Mouse (Mus musculus) liver, embryonic 16.5 days (tissue): Measurements from ENCODE around the gene Coq10a. TPM values are rescaled to one million over a fixed set of nuclear protein-coding genes. Genes with fewer than 3 reads are reported as not detected.

Source experiments
- ATAC-seq: fragments of 200-750 bp; cut with Nextera tagmentation; 2 replicates; pipeline ENCODE4 v1.8.0; 2017; ENCODE audit warnings: low read depth, mild to moderate bottlenecking, moderate number of reproducible peaks, moderate library complexity
- H3K27ac ChIP-seq: fragments of 300-500 bp; sonication (generic); 2 replicates; pipeline ENCODE4 v1.5.1; 2014; ENCODE audit warnings: mild to moderate bottlenecking, low read length
- H3K27me3 ChIP-seq: fragments of 300-500 bp; sonication (generic); 2 replicates; pipeline ENCODE4 v1.6.1; 2014; ENCODE audit warnings: low read depth, low read length, mixed read lengths; ENCODE audit not compliant: control insufficient read depth, insufficient read depth
- H3K36me3 ChIP-seq: fragments of 300-500 bp; sonication (generic); 2 replicates; pipeline ENCODE4 v1.6.1; 2014; ENCODE audit warnings: mild to moderate bottlenecking; ENCODE audit not compliant: control insufficient read depth, insufficient read depth
- H3K4me1 ChIP-seq: fragments of 300-500 bp; sonication (generic); 2 replicates; pipeline ENCODE4 v1.6.1; 2014; ENCODE audit warnings: low read depth, low read length, mixed read lengths; ENCODE audit not compliant: control insufficient read depth
- H3K4me2 ChIP-seq: fragments of 300-500 bp; sonication (generic); 2 replicates; pipeline ENCODE4 v1.6.1; 2014; ENCODE audit warnings: low read depth, low read length, mixed read lengths
- H3K4me3 ChIP-seq: fragments of 300-500 bp; sonication (generic); 2 replicates; pipeline ENCODE4 v1.5.1; 2014; ENCODE audit warnings: low read depth, mild to moderate bottlenecking, low read length
- H3K9ac ChIP-seq: fragments of 300-500 bp; sonication (generic); 2 replicates; pipeline ENCODE4 v1.6.1; 2014; ENCODE audit warnings: low read depth, low read length
- H3K9me3 ChIP-seq: fragments of 300-500 bp; sonication (generic); replicated peaks from 2 replicates; pipeline ENCODE4 v1.6.1; 2016; ENCODE audit warnings: low read length; ENCODE audit not compliant: control insufficient read depth
- WGBS: fragments of 180-500 bp; shearing (Covaris S2); extraction: QIAGEN DNeasy Blood & Tissue Kit; methylation state at CpG from one replicate; pipeline ENCODE4 v1.1.7; 2014; ENCODE audit not compliant: insufficient replicate concordance; 5-methylcytosine and 5-hydroxymethylcytosine counted together
- polyA plus RNA-seq: library from polyadenylated mRNA; unstranded; fragments of >200 nt; fragmentation: Nextera tagmentation; extraction: Ambion mirVana; gene quantifications from 2 replicates; pipeline ENCODE4 v1.2.1, GENCODE M21; 2015

The Coq10a gene
- polyA plus RNA-seq, 1 experiment from 2014 or later = 0.96 TPM

- H3K9me3 ChIP-seq = no peaks in the 10 kb centered on the region
- no peak overlapping the region for H3K4me2 ChIP-seq
Observed at GRCm38 (mm10) chr10:128370021-128370420, 1.2 kb upstream of the Coq10a start.

DNA sequence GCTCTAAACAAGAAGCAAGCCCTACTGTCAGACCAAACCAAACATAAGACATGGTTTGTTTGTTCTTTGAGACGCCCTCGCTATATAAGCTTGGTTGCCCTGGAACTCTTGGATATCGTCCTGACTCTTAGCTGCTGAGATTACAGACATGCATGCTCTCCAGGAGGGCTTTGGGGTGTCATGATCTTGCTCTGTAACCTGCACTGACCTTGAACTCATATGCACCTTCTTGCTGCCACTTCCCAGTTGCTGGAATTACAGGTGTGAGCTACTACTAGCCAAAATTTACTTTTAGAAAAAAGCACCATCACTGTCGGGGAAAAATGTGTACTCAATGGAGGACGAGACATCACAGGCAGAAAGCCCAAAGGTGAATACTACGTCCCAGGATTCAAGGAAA is 802 bp upstream of the Coq10a start:
- 66% methylated on average over 6 of the region's 6 CpGs for WGBS
- H3K4me3 ChIP-seq = peak overlapping the region; percentile 87
- H3K9me3 ChIP-seq = no peaks in the 10 kb centered on the region
- no peak overlapping the region; the same call in 1 of the 2 replicates for H3K9ac ChIP-seq
- ATAC-seq = no peak
- H3K27me3 ChIP-seq = no peaks in the 10 kb centered on the region
- H3K36me3 ChIP-seq = no peaks in the 10 kb centered on the region
- peak overlapping the region; percentile 97 for H3K4me2 ChIP-seq
- peak overlapping the region; percentile 90 for H3K27ac ChIP-seq
- peaks cover 23% of the 10 kb centered on the region for H3K4me1 ChIP-seq

More at GRCm38 (mm10) chr10:128370021-128370420, 1.2 kb upstream of the Coq10a start:
- Histone ChIP-seq H3K27ac (no peak overlapping the region), H3K9ac (no peak overlapping the region), H3K4me3 (no peak overlapping the region), H3K27me3 (no peaks in the 10 kb centered on the region), H3K4me1 (peaks cover 23% of the 10 kb centered on the region), H3K36me3 (no peaks in the 10 kb centered on the region)
- WGBS = 66% methylated on average over 5 of the region's 6 CpGs
- no peak for ATAC-seq

- peak overlapping the region; percentile 87 for H3K4me3 ChIP-seq
- ATAC-seq = no peak
- H3K27ac ChIP-seq = peak overlapping the region; percentile 90
- no peaks in the 10 kb centered on the region for H3K36me3 ChIP-seq
- 2% methylated on average over 9 of the region's 9 CpGs for WGBS
- H3K4me2 ChIP-seq = peak overlapping the region; percentile 97
- H3K9me3 ChIP-seq = no peaks in the 10 kb centered on the region
- H3K9ac ChIP-seq = peak overlapping the region; percentile 82
- H3K27me3 ChIP-seq = no peaks in the 10 kb centered on the region
- H3K4me1 ChIP-seq = peaks cover 23% of the 10 kb centered on the region
Observed at GRCm38 (mm10) chr10:128369218-128369543, 384 bp upstream of the Coq10a start.

DNA sequence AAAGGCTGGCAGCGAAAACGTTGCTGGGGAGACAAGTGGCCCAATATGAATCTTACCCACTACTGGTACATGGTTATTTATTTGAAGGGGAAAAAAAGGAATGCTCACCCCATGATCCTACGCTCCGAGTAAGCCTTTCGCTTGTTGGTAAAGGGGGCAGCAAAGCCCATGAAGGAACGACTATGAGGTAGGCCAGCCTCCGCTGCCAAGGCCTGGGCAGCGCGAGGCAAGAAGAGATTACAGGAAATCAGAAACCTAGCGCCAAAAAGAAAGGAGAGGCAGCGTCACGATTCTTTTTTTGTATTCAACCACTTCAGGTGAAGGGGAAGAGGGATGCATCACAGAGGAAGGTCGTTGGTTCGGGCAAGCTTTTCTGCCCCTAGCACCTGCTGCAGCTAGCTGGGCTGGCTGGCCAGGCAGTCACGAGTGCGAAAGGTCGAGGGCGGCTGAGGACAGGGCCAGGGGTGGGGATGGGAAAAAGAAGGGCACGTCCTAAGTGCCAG is 847 bp downstream of the Coq10a start:
- no peak for ATAC-seq
- Histone ChIP-seq H3K27me3 (no peaks in the 10 kb centered on the region), H3K9me3 (no peaks in the 10 kb centered on the region), H3K4me2 (peak overlapping the region; percentile 97), H3K4me1 (peaks cover 18% of the 10 kb centered on the region), H3K9ac (peak overlapping the region; percentile 82), H3K4me3 (peak overlapping the region; percentile 87), H3K27ac (peak overlapping the region; percentile 90), H3K36me3 (peaks cover 8% of the 10 kb centered on the region)
- WGBS = 22% methylated on average over 19 of the region's 19 CpGs

DNA sequence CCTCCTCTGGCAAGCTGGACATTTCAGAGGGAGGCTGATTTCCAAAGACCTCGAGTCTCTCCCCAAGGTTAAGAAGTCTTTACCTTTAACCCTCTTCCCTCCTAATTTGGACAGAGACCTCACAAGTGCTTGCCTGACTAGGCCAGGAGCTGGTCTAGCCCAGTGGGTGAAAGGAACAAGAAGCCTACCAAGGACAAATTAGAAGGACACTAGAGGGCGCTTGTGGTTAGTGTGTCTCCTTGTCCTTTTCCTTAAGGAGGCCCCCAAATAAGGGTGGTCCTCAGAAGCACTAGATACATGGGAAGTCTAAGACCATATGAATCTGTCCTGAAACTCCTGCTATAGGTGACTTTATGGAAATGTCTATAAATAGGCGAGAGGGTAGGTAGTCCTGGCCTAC is 6.2 kb downstream of the Coq10a start:
- Histone ChIP-seq H3K27me3 (no peaks in the 10 kb centered on the region), H3K27ac (no peak overlapping the region), H3K4me1 (peaks cover 1% of the 10 kb centered on the region), H3K36me3 (peaks cover 54% of the 10 kb centered on the region), H3K9me3 (no peaks in the 10 kb centered on the region), H3K4me3 (no peak overlapping the region), H3K9ac (no peak overlapping the region), H3K4me2 (no peak overlapping the region)
- no peak for ATAC-seq
- WGBS = 48% methylated on average over 3 of the region's 3 CpGs

DNA sequence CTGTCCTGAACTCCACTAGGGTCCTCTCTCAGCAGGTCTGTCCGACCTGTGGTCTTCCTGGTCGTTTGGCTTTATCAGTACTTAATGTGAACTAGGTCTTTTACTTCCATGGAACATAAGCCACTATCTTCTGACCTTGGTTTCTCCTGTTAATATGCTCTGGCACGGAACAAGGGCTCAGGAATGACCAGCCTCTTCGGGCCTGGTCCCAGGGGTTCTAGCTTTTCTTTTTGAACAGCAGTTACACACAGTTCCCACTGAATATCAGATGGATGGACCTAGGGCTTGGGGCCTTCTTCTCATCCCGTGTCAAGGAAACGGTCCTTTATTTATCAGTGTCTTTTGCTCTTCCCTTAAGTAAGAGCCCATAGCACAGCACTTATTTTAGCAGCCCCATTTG is 7.0 kb downstream of the Coq10a start:
- H3K4me2 ChIP-seq = no peak overlapping the region

DNA sequence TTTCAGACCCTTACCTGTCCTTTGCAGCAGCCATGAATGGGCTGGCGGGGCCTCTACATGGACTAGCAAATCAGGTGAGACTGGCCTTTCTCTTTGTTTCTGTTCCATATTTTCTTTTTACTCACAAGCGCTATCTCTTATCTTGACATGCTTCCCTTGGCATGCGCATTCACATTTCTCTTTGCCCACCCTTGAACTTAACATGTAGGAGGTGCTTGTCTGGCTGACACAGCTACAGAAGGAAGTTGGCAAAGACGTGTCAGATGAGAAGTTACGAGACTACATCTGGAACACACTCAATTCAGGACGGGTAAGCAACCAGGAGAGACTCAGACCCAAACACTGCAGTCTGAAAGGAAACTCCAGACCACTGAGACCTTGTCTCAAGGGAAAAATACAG is 9.6 kb downstream of the Coq10a start:
- Histone ChIP-seq H3K27me3 (no peaks in the 10 kb centered on the region), H3K4me3 (no peak overlapping the region), H3K9me3 (no peaks in the 10 kb centered on the region), H3K9ac (no peak overlapping the region), H3K4me2 (no peak overlapping the region), H3K36me3 (peaks cover 65% of the 10 kb centered on the region), H3K4me1 (no peaks in the 10 kb centered on the region), H3K27ac (no peak overlapping the region)
- no peak for ATAC-seq
- 77% methylated on average over 6 of the region's 6 CpGs for WGBS

More for the DNA sequence above, 7.0 kb downstream of the Coq10a start:
- H3K27me3 ChIP-seq = no peaks in the 10 kb centered on the region
- H3K4me3 ChIP-seq = no peak overlapping the region
- peaks cover 54% of the 10 kb centered on the region for H3K36me3 ChIP-seq
- no peak overlapping the region for H3K27ac ChIP-seq
- no peaks in the 10 kb centered on the region for H3K9me3 ChIP-seq
- no peak overlapping the region for H3K9ac ChIP-seq
- 79% methylated on average over 6 of the region's 6 CpGs for WGBS
- H3K4me1 ChIP-seq = no peaks in the 10 kb centered on the region
- ATAC-seq = no peak

- H3K4me1 ChIP-seq = no peaks in the 10 kb centered on the region
- H3K9me3 ChIP-seq = no peaks in the 10 kb centered on the region
- peaks cover 69% of the 10 kb centered on the region for H3K36me3 ChIP-seq
- no peak overlapping the region for H3K27ac ChIP-seq
- no peak overlapping the region for H3K4me2 ChIP-seq
- H3K27me3 ChIP-seq = no peaks in the 10 kb centered on the region
- 0 out of 2 replicates have a peak overlapping the region, but pooled peaks have one; percentile 9 for H3K9ac ChIP-seq
- WGBS = 32% methylated on average over 2 of the region's 2 CpGs
- no peak overlapping the region for H3K4me3 ChIP-seq
- ATAC-seq = no peak
Observed at GRCm38 (mm10) chr10:128358796-128359195, 10.0 kb downstream of the Coq10a start.

DNA sequence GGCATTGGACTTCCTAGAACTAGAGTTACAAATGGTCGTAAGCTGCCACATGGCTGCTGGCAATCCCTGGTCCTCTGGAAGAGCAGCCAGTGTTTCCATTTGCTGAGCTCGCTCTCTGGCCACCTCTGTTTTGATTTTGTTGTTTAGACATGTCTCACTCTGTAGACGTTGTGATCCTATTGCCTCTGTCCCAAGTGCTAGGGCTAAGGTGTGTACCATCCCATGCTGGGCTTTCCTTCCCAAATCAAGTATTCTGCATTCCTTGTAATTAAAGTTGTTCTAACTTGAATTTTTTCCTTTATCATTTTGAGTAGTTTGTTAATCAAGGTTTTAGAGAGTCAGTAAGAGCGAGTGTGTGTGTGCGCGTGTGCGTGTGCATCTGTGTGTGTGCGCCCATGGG is 21.3 kb downstream of the Coq10a start:
- H3K4me1 ChIP-seq = peaks cover 32% of the 10 kb centered on the region
- no peak overlapping the region for H3K4me3 ChIP-seq
- H3K4me2 ChIP-seq = no peak overlapping the region
- peaks cover 16% of the 10 kb centered on the region for H3K36me3 ChIP-seq
- WGBS = 85% methylated on average over 8 of the region's 8 CpGs
- no peak overlapping the region for H3K27ac ChIP-seq
- no peaks in the 10 kb centered on the region for H3K27me3 ChIP-seq
- H3K9ac ChIP-seq = no peak overlapping the region
- no peaks in the 10 kb centered on the region for H3K9me3 ChIP-seq
- ATAC-seq = no peak
